Mouse (Mus musculus): ENCODE measurements around the gene Wfdc12.

DNA sequence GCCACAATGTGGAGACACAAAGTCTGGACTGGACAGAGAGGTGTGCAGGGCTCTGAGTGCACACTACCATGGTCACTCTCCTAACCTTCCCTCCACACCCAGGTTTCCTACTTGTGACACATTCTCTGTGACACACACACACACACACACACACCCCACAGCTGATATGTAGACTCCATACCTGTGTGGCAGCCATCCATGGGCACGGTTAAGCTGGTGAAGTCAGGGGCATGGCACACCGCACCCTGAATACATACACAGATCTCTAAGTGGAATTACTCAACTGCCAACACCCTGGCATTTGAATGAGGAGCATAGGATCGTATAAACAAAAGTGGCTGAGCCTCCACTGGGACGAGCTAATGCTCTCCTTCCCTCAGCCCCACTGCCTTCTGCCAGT lies 9.6 kb downstream of the Wfdc12 start:
- no peak for TF ChIP-seq POLR2A (IDR thresholded peaks at IDR 0.05; ENCODE audit: borderline replicate concordance, extremely low read depth, low read depth, low read length)
- TF ChIP-seq CTCF (IDR thresholded peaks at IDR 0.05; ENCODE audit: insufficient read depth, low read length) = no peak

All from lung, adult 2 months (tissue).